Mouse (Mus musculus) ES-E14 (cell line): ENCODE data around the gene Dnajc11.

Experiments used
- CHD2 ChIP-seq: IDR thresholded peaks from 2 replicates; pipeline ENCODE4 v1.6.1; 2014; ENCODE audit warnings: mild to moderate bottlenecking, low read depth, low read length, inconsistent platforms
- ZC3H11A ChIP-seq: IDR thresholded peaks from 2 replicates; pipeline ENCODE4 v1.6.1; 2012; ENCODE audit warnings: low read depth, mild to moderate bottlenecking, inconsistent platforms, low read length, borderline replicate concordance
- ZNF384 ChIP-seq: IDR thresholded peaks from 2 replicates; pipeline ENCODE4 v1.6.1; 2012; ENCODE audit warnings: low read depth, low read length, inconsistent platforms

- TF ChIP-seq ZC3H11A (no peak), ZNF384 (no peak), CHD2 (no peak)
These were observed 29.3 kb downstream of the Dnajc11 start for GRCm38 (mm10) chr4:151962817-151963216.
